Mouse (Mus musculus): Measurements from ENCODE around the gene Zc3h10. TPM values are rescaled to one million over a fixed set of nuclear protein-coding genes. Genes with fewer than 3 reads are reported as not detected.
"Not testable (repeated sequence)": the region's sequence is repeated elsewhere in the genome, so short reads cannot be mapped to it uniquely, and the experiment has no call there.

The Zc3h10 gene
- polyA plus RNA-seq, 1 experiment from 2014 or later: 15.4 TPM

- not testable (repeated sequence) for H3K27me3 ChIP-seq; H3K9ac ChIP-seq; H3K4me2 ChIP-seq; ATAC-seq (ENCODE audit: insufficient number of reproducible peaks, low FRiP score, low TSS enrichment, low read depth); H3K9me3 ChIP-seq; H3K36me3 ChIP-seq
- H3K27ac ChIP-seq: peak overlapping the region; percentile 74
- H3K4me3 ChIP-seq: peak overlapping the region; percentile 76; the same call in 1 of the 2 replicates
- peaks cover 16% of the 10 kb centered on the region for H3K4me1 ChIP-seq
- 67% methylated on average over 6 of the region's 6 CpGs for WGBS
Measured at GRCm38 (mm10) chr10:128549682-128550057, 2.1 kb upstream of the Zc3h10 start.

GRCm38 (mm10) chr10:128548947-128549681 is 1.5 kb upstream of the Zc3h10 start, which contains the start of gene Rpl41:
Rpl41 (minus strand) TSS chr10:128549305.
- peak within 1 kb of the TSS; percentile 77 for H3K4me2 ChIP-seq
- WGBS: under 1% methylated on average over 31 of the region's 31 CpGs
- peak; percentile 92 for ATAC-seq (ENCODE audit: insufficient number of reproducible peaks, low FRiP score, low TSS enrichment, low read depth)
- H3K9me3 ChIP-seq: no peaks in the 10 kb centered on the region
- peak within 1 kb of the TSS; percentile 77 for H3K9ac ChIP-seq
- peak within 1 kb of the TSS; percentile 97 for H3K27ac ChIP-seq
- peaks cover 15% of the 10 kb centered on the region for H3K36me3 ChIP-seq
- H3K4me3 ChIP-seq: peak within 1 kb of the TSS; percentile 76
- peaks cover 16% of the 10 kb centered on the region for H3K4me1 ChIP-seq
- no peaks in the 10 kb centered on the region for H3K27me3 ChIP-seq

GRCm38 (mm10) chr10:128548051-128548791 is 647 bp upstream of the Zc3h10 start:
- not testable (repeated sequence) for ATAC-seq (ENCODE audit: insufficient number of reproducible peaks, low FRiP score, low TSS enrichment, low read depth)

GRCm38 (mm10) chr10:128546787-128547186 is 787 bp downstream of the Zc3h10 start:
- ATAC-seq (ENCODE audit: insufficient number of reproducible peaks, low FRiP score, low TSS enrichment, low read depth): no peak
- peaks cover 36% of the 10 kb centered on the region for H3K36me3 ChIP-seq
- 21% methylated on average over 7 of the region's 7 CpGs for WGBS

More at GRCm38 (mm10) chr10:128548051-128548791, 647 bp upstream of the Zc3h10 start:
- H3K4me3 ChIP-seq: peak overlapping the region; percentile 76
- WGBS: 0% methylated on average over 30 of the region's 30 CpGs
- H3K9ac ChIP-seq: peak overlapping the region; percentile 77
- not testable (repeated sequence) for H3K27me3 ChIP-seq, H3K9me3 ChIP-seq
- H3K27ac ChIP-seq: peak overlapping the region; percentile 97
- H3K36me3 ChIP-seq: peaks cover 24% of the 10 kb centered on the region
- H3K4me1 ChIP-seq: peaks cover 18% of the 10 kb centered on the region
- H3K4me2 ChIP-seq: peak overlapping the region; percentile 77

GRCm38 (mm10) chr10:128546361-128546760 is 1.2 kb downstream of the Zc3h10 start:
- Histone ChIP-seq H3K4me2 (peak overlapping the region; percentile 77), H3K27me3 (no peaks in the 10 kb centered on the region), H3K36me3 (peaks cover 36% of the 10 kb centered on the region), H3K9ac (no peak overlapping the region; the same call in 1 of the 2 replicates), H3K4me3 (peak overlapping the region; percentile 76), H3K27ac (peak overlapping the region; percentile 93), H3K9me3 (no peaks in the 10 kb centered on the region), H3K4me1 (peaks cover 18% of the 10 kb centered on the region)
- no peak for ATAC-seq (ENCODE audit: insufficient number of reproducible peaks, low FRiP score, low TSS enrichment, low read depth)
- 10% methylated on average over 4 of the region's 4 CpGs for WGBS

More at GRCm38 (mm10) chr10:128546787-128547186, 787 bp downstream of the Zc3h10 start:
- H3K4me1 ChIP-seq: peaks cover 18% of the 10 kb centered on the region
- no peaks in the 10 kb centered on the region for H3K9me3 ChIP-seq
- H3K9ac ChIP-seq: peak overlapping the region; percentile 68
- H3K4me3 ChIP-seq: peak overlapping the region; percentile 76
- H3K4me2 ChIP-seq: peak overlapping the region; percentile 77
- peak overlapping the region; percentile 93 for H3K27ac ChIP-seq
- H3K27me3 ChIP-seq: no peaks in the 10 kb centered on the region

GRCm38 (mm10) chr10:128545570-128545898 is 2.0 kb downstream of the Zc3h10 start:
- no peak overlapping the region for H3K4me2 ChIP-seq
- no peak overlapping the region for H3K4me3 ChIP-seq
- H3K9me3 ChIP-seq: no peaks in the 10 kb centered on the region
- H3K27me3 ChIP-seq: no peaks in the 10 kb centered on the region
- WGBS: 80% methylated on average over 3 of the region's 3 CpGs
- H3K9ac ChIP-seq: no peak overlapping the region
- peaks cover 36% of the 10 kb centered on the region for H3K36me3 ChIP-seq
- H3K27ac ChIP-seq: no peak overlapping the region; the same call in 1 of the 2 replicates
- H3K4me1 ChIP-seq: peaks cover 18% of the 10 kb centered on the region
- no peak for ATAC-seq (ENCODE audit: insufficient number of reproducible peaks, low FRiP score, low TSS enrichment, low read depth)

- 93% methylated on average over 37 of the region's 37 CpGs for WGBS
- H3K4me2 ChIP-seq: no peak overlapping the region
- H3K27me3 ChIP-seq: no peaks in the 10 kb centered on the region
- H3K9ac ChIP-seq: no peak overlapping the region
- H3K36me3 ChIP-seq: peaks cover 36% of the 10 kb centered on the region
- H3K9me3 ChIP-seq: no peaks in the 10 kb centered on the region
- ATAC-seq (ENCODE audit: insufficient number of reproducible peaks, low FRiP score, low TSS enrichment, low read depth): no peak
- no peak overlapping the region for H3K4me3 ChIP-seq
- H3K27ac ChIP-seq: no peak overlapping the region
- H3K4me1 ChIP-seq: peaks cover 18% of the 10 kb centered on the region
Measured at GRCm38 (mm10) chr10:128544674-128545569, 2.7 kb downstream of the Zc3h10 start.

GRCm38 (mm10) chr10:128544151-128544657 is 3.4 kb downstream of the Zc3h10 start:
- Histone ChIP-seq H3K4me2 (no peak overlapping the region), H3K4me3 (no peak overlapping the region), H3K4me1 (peaks cover 16% of the 10 kb centered on the region), H3K36me3 (peaks cover 36% of the 10 kb centered on the region), H3K9ac (no peak overlapping the region), H3K9me3 (no peaks in the 10 kb centered on the region), H3K27ac (no peak overlapping the region), H3K27me3 (no peaks in the 10 kb centered on the region)
- 95% methylated on average over 15 of the region's 15 CpGs for WGBS
- no peak for ATAC-seq (ENCODE audit: insufficient number of reproducible peaks, low FRiP score, low TSS enrichment, low read depth)

GRCm38 (mm10) chr10:128543100-128543499 is 4.5 kb downstream of the Zc3h10 start:
- Histone ChIP-seq H3K9ac (no peak overlapping the region), H3K27me3 (no peaks in the 10 kb centered on the region), H3K27ac (no peak overlapping the region), H3K36me3 (peaks cover 36% of the 10 kb centered on the region), H3K4me1 (peaks cover 16% of the 10 kb centered on the region), H3K9me3 (no peaks in the 10 kb centered on the region), H3K4me3 (no peak overlapping the region), H3K4me2 (no peak overlapping the region)
- WGBS: 81% methylated on average over 2 of the region's 2 CpGs
- ATAC-seq (ENCODE audit: insufficient number of reproducible peaks, low FRiP score, low TSS enrichment, low read depth): no peak

- peaks cover 7% of the 10 kb centered on the region; the same call in 1 of the 2 replicates for H3K4me1 ChIP-seq
- H3K36me3 ChIP-seq: peaks cover 15% of the 10 kb centered on the region
- H3K4me3 ChIP-seq: no peak overlapping the region
- no peak overlapping the region for H3K27ac ChIP-seq
- no peak for ATAC-seq (ENCODE audit: insufficient number of reproducible peaks, low FRiP score, low TSS enrichment, low read depth)
- no peaks in the 10 kb centered on the region for H3K27me3 ChIP-seq
- H3K9me3 ChIP-seq: no peaks in the 10 kb centered on the region
- H3K4me2 ChIP-seq: no peak overlapping the region
- 88% methylated on average over 1 of the region's 1 CpGs for WGBS
- H3K9ac ChIP-seq: no peak overlapping the region
Measured at GRCm38 (mm10) chr10:128538340-128538870, 9.2 kb downstream of the Zc3h10 start.
